Comparison of ENCODE assay signal across 29 mouse cellular contexts in genomic region chr11:88348056-88348455, GRCm38 (mm10). TPM values are rescaled to one million over a fixed set of nuclear protein-coding genes. Genes with fewer than 3 reads are reported as not detected.
A peak's percentile ranks its signal among the peaks of the same experiment; 100 is the strongest.
DNase-seq lines count a peak whose midpoint lies in the region; ATAC-seq and TF ChIP-seq lines count a peak whose summit lies in the region.
"Had no signal": no experiment of that assay in that cellular context is flagged by ENCODE, and none has a peak within 500 bp of the region (broad histone marks: within the 10 kb centered on the region; RNA-seq: fewer than 3 reads in every experiment).

No protein-coding gene starts in this region.

- H3K4me1 ChIP-seq in forebrain, embryonic 13.5 days: peaks cover 38% of the 10 kb centered on the region
- peaks cover 48% of the 10 kb centered on the region for H3K4me1 ChIP-seq in forebrain, embryonic 10.5 days
- peaks cover 24% of the 10 kb centered on the region for H3K4me1 ChIP-seq in forebrain, embryonic 14.5 days (ENCODE audit: control insufficient read depth, insufficient read depth, low read length)
- peaks cover 11% of the 10 kb centered on the region for H3K4me1 ChIP-seq in hindbrain, embryonic 16.5 days (ENCODE audit: control insufficient read depth, insufficient read depth, low read depth, low read length)
- H3K4me1 ChIP-seq in midbrain, embryonic 14.5 days (ENCODE audit: control insufficient read depth, insufficient read depth, low read length): peaks cover 48% of the 10 kb centered on the region
- H3K4me1 ChIP-seq in heart, adult 2 months (ENCODE audit: control insufficient read depth, insufficient read depth, low read length): peaks cover 3% of the 10 kb centered on the region; the same call in 1 of the 2 replicates

- H3K9ac ChIP-seq in forebrain, embryonic 13.5 days: no peak overlapping the region
- H3K9ac ChIP-seq in forebrain, embryonic 14.5 days (ENCODE audit: low read length): no peak overlapping the region
- 0 out of 2 replicates have a peak overlapping the region, but pooled peaks have one; percentile 1 for H3K9ac ChIP-seq in hindbrain, embryonic 16.5 days (ENCODE audit: low read depth, low read length)
- H3K9ac ChIP-seq in midbrain, embryonic 14.5 days (replicated peaks; ENCODE audit: low read length): no peak overlapping the region
- no peak overlapping the region for H3K9ac ChIP-seq in heart, adult 2 months (ENCODE audit: low read depth, low read length)

- 0 out of 2 replicates have a peak overlapping the region, but pooled peaks have one; percentile 40 for H3K27ac ChIP-seq in forebrain, embryonic 13.5 days
- H3K27ac ChIP-seq in forebrain, embryonic 10.5 days: no peak overlapping the region
- 0 out of 2 replicates have a peak overlapping the region, but pooled peaks have one; percentile 2 for H3K27ac ChIP-seq in forebrain, embryonic 14.5 days (ENCODE audit: low read depth, low read length)
- H3K27ac ChIP-seq in hindbrain, embryonic 16.5 days (ENCODE audit: low read depth, low read length): no peak overlapping the region; the same call in 1 of the 2 replicates
- peak overlapping the region; percentile 80 for H3K27ac ChIP-seq in midbrain, embryonic 14.5 days (replicated peaks; ENCODE audit: low read depth, low read length)
- H3K27ac ChIP-seq in heart, adult 2 months: no peak overlapping the region
- no peak overlapping the region for H3K27ac ChIP-seq in left cerebral cortex, adult 2 months
- H3K27ac ChIP-seq: heart, embryonic 10.5 days had no signal

- H3K9me3 ChIP-seq in forebrain, embryonic 13.5 days (replicated peaks): no peaks in the 10 kb centered on the region
- no peaks in the 10 kb centered on the region for H3K9me3 ChIP-seq in forebrain, embryonic 10.5 days
- H3K9me3 ChIP-seq in forebrain, embryonic 14.5 days (replicated peaks; ENCODE audit: control insufficient read depth, low read length): no peaks in the 10 kb centered on the region
- no peaks in the 10 kb centered on the region for H3K9me3 ChIP-seq in hindbrain, embryonic 16.5 days (ENCODE audit: control insufficient read depth, low read length)
- no peaks in the 10 kb centered on the region for H3K9me3 ChIP-seq in midbrain, embryonic 14.5 days (ENCODE audit: control insufficient read depth, low read length)
- H3K9me3 ChIP-seq: G1E; heart, embryonic 10.5 days had no signal

- TF ChIP-seq POLR2A in heart, adult 2 months (IDR thresholded peaks at IDR 0.05; ENCODE audit: insufficient read depth, low read depth, low read length): no peak

- no peak overlapping the region for H3K4me3 ChIP-seq in forebrain, embryonic 13.5 days
- H3K4me3 ChIP-seq in forebrain, embryonic 10.5 days: no peak overlapping the region
- no peak overlapping the region for H3K4me3 ChIP-seq in forebrain, embryonic 14.5 days (ENCODE audit: low read depth, low read length)
- no peak overlapping the region for H3K4me3 ChIP-seq in hindbrain, embryonic 16.5 days (ENCODE audit: low read length)
- H3K4me3 ChIP-seq in midbrain, embryonic 14.5 days (replicated peaks; ENCODE audit: low read depth, low read length): no peak overlapping the region
- no peak overlapping the region for H3K4me3 ChIP-seq in heart, adult 2 months
- H3K4me3 ChIP-seq in left cerebral cortex, adult 2 months: no peak overlapping the region
- H3K4me3 ChIP-seq: heart, embryonic 10.5 days; myocyte had no signal

- no peak for TF ChIP-seq EP300 in heart, adult 2 months (IDR thresholded peaks at IDR 0.05; ENCODE audit: insufficient read depth, low read depth, low read length)

- ATAC-seq in forebrain, embryonic 13.5 days: no peak
- no peak for ATAC-seq in forebrain, embryonic 14.5 days
- ATAC-seq in hindbrain, embryonic 16.5 days: no peak
- ATAC-seq in midbrain, embryonic 14.5 days (ENCODE audit: low FRiP score, low TSS enrichment): no peak
- ATAC-seq in erythroblast, adult 5-6 weeks (replicated peaks; ENCODE audit: low FRiP score, poor library complexity, severe bottlenecking): no peak
- ATAC-seq: intestine, postnatal 0 days; Patski had no signal

- H3K4me2 ChIP-seq in forebrain, embryonic 13.5 days: no peak overlapping the region
- no peak overlapping the region for H3K4me2 ChIP-seq in forebrain, embryonic 14.5 days (ENCODE audit: low read length)
- H3K4me2 ChIP-seq in hindbrain, embryonic 16.5 days (ENCODE audit: low read length): no peak overlapping the region
- H3K4me2 ChIP-seq in midbrain, embryonic 14.5 days (ENCODE audit: low read length): no peak overlapping the region

- H3K36me3 ChIP-seq in forebrain, embryonic 13.5 days (ENCODE audit: poor library complexity, severe bottlenecking): peaks cover 29% of the 10 kb centered on the region
- H3K36me3 ChIP-seq in forebrain, embryonic 10.5 days (replicated peaks): peaks cover 63% of the 10 kb centered on the region
- H3K36me3 ChIP-seq in forebrain, embryonic 14.5 days (ENCODE audit: control insufficient read depth, insufficient read depth, low read length): peaks cover 24% of the 10 kb centered on the region; the same call in 1 of the 2 replicates
- H3K36me3 ChIP-seq in hindbrain, embryonic 16.5 days (ENCODE audit: control insufficient read depth, insufficient read depth, low read length): no peaks in the 10 kb centered on the region
- H3K36me3 ChIP-seq in midbrain, embryonic 14.5 days (ENCODE audit: control insufficient read depth, insufficient read depth, low read length): peaks cover 11% of the 10 kb centered on the region; the same call in 1 of the 2 replicates
- H3K36me3 ChIP-seq in heart, adult 2 months (ENCODE audit: control insufficient read depth, insufficient read depth, low read length): no peaks in the 10 kb centered on the region

- no peaks in the 10 kb centered on the region for H3K79me2 ChIP-seq in heart, adult 2 months (replicated peaks; ENCODE audit: control insufficient read depth, insufficient read depth, low read length)

- H3K27me3 ChIP-seq in forebrain, embryonic 13.5 days: no peaks in the 10 kb centered on the region
- peaks cover 5% of the 10 kb centered on the region; the same call in 1 of the 2 replicates for H3K27me3 ChIP-seq in forebrain, embryonic 10.5 days (ENCODE audit: poor library complexity, severe bottlenecking)
- no peaks in the 10 kb centered on the region for H3K27me3 ChIP-seq in forebrain, embryonic 14.5 days (replicated peaks; ENCODE audit: control insufficient read depth, insufficient read depth, low read length)
- H3K27me3 ChIP-seq in hindbrain, embryonic 16.5 days (replicated peaks; ENCODE audit: control insufficient read depth, insufficient read depth, low read length): no peaks in the 10 kb centered on the region
- H3K27me3 ChIP-seq in midbrain, embryonic 14.5 days (ENCODE audit: control insufficient read depth, insufficient read depth, low read length): no peaks in the 10 kb centered on the region
- no peaks in the 10 kb centered on the region for H3K27me3 ChIP-seq in heart, adult 2 months (ENCODE audit: control insufficient read depth, insufficient read depth, low read length)
- H3K27me3 ChIP-seq: Patski had no signal

- 47% methylated on average over 3 of the region's 3 CpGs for WGBS in forebrain, embryonic 13.5 days
- 58% methylated on average over 3 of the region's 3 CpGs for WGBS in forebrain, embryonic 10.5 days
- 20% methylated on average over 3 of the region's 3 CpGs for WGBS in forebrain, embryonic 14.5 days
- 35% methylated on average over 3 of the region's 3 CpGs for WGBS in hindbrain, embryonic 16.5 days
- WGBS in midbrain, embryonic 14.5 days: 8% methylated on average over 3 of the region's 3 CpGs
- WGBS in heart, adult 2 months: 80% methylated on average over 3 of the region's 3 CpGs

- DNase-seq in forebrain, embryonic 10.5 days (ENCODE audit: extremely low spot score, low spot score): no peak
- no peak for DNase-seq in forebrain, embryonic 14.5 days (ENCODE audit: low spot score)
- DNase-seq in midbrain, embryonic 14.5 days: peak; percentile 63
- DNase-seq in heart, adult 2 months: no peak
- no peak for DNase-seq in left cerebral cortex, adult 2 months (ENCODE audit: extremely low spot score in 1 of 2, low spot score in 2 of 2)
- DNase-seq: adrenal gland, postnatal 36 days; kidney, postnatal 36 days; lung, postnatal 4 days; thymus, adult 18-20 months; thymus, postnatal 4 days had no signal

- intact Hi-C loops in heart, adult 2 months (cut with DNase I): no loop called here
- intact Hi-C loops in left cerebral cortex, adult 2 months (cut with DNase I): no loop called here

- no peak for TF ChIP-seq CTCF in heart, adult 2 months (IDR thresholded peaks at IDR 0.05)
- no peak for TF ChIP-seq CTCF in left cerebral cortex, adult 2 months (IDR thresholded peaks at IDR 0.05)

RNA-seq across cellular contexts. Expression of gene Ccdc182, which starts 54.2 kb away (rescaled TPM):
- polyA plus RNA-seq in forebrain, embryonic 13.5 days (2015; fragmentation: Nextera tagmentation; extraction: Ambion mirVana): 0.32 and 0.39 TPM in 2 replicates
- 0.17 and 0.73 TPM in 2 replicates for polyA plus RNA-seq in forebrain, embryonic 10.5 days (2016; fragmentation: Nextera tagmentation; extraction: Ambion mirVana)
- 0.24 TPM in 1 of 2 replicates, not detected in the other for polyA plus RNA-seq in forebrain, embryonic 14.5 days (2014; fragmentation: Nextera tagmentation; extraction: Ambion mirVana)
- 0.13 TPM in 1 of 2 replicates, not detected in the other for polyA plus RNA-seq in hindbrain, embryonic 16.5 days (2015; fragmentation: Nextera tagmentation; extraction: Ambion mirVana)
- 0.30 and 0.59 TPM in 2 replicates for polyA plus RNA-seq in midbrain, embryonic 14.5 days (2014; fragmentation: Nextera tagmentation; extraction: Ambion mirVana)
- not detected for total RNA-seq in heart, adult 2 months (2021)
- not detected in 2 replicates for polyA plus RNA-seq in heart, adult 2 months (2012; rRNA removed)
- total RNA-seq in erythroblast, adult 5-6 weeks (2015; ENCODE audit: low replicate concordance): not detected in 2 replicates
- not detected in 2 replicates for total RNA-seq in erythroblast, adult 5-6 weeks (2017; ENCODE audit: low replicate concordance)
- total RNA-seq in left cerebral cortex, adult 2 months (2021): not detected
- total RNA-seq: adrenal gland, adult 18-20 months; adrenal gland, postnatal 36 days; G1E; gastrocnemius, adult 8-10 months; hematopoietic stem cell, adult 5-6 weeks; layer of hippocampus, postnatal 14 days; liver, adult 2 months; megakaryocyte-erythroid progenitor cell, adult 5-6 weeks had no signal
- polyA plus RNA-seq: G1E; gonadal fat pad, adult 2 months; heart, embryonic 16.5 days; intestine, postnatal 0 days; liver, adult 2 months; liver, embryonic 16.5 days; lung, embryonic 16.5 days; myocyte; Patski; stomach, embryonic 16.5 days had no signal

Comparison
In these comparisons a context has a peak if more than half of its experiments do, and no peak if none do; other contexts are left out.
1. H3K27ac ChIP-seq: peak in forebrain, embryonic 13.5 days (single experiment), forebrain, embryonic 14.5 days (single experiment) and midbrain, embryonic 14.5 days (single experiment); none in forebrain, embryonic 10.5 days (single experiment), hindbrain, embryonic 16.5 days (single experiment), heart, adult 2 months (single experiment) and left cerebral cortex, adult 2 months (single experiment).